Mouse (Mus musculus): ENCODE measurements around the gene Vsx2. TPM values are rescaled to one million over a fixed set of nuclear protein-coding genes. Genes with fewer than 3 reads are reported as not detected.

The Vsx2 gene
- polyA plus RNA-seq, 1 experiment = not detected

DNA sequence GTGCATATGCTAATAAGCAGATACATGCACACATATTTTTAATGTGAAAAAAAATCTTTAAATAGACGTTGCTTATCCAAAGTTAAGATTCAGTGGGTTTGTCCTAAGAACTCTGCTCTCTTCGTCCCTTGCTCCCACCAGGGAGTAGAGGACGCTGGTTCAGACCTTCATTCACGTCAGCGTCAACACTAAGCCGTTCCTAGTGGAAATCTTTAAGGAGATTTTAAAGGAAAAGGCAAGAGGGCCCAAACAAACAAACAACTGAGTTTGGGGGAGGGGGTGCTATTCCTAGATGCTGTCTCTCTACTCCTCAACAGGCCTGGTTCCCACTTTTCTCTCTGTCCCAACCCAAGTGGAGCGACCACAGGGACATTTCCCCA, 2.8 kb downstream of the Vsx2 start:
- Histone ChIP-seq H3K27ac (ENCODE audit: insufficient read depth, low read depth, low read length) (no peak overlapping the region), H3K4me3 (ENCODE audit: insufficient read depth, low read depth, low read length) (no peak overlapping the region), H3K4me1 (ENCODE audit: control insufficient read depth, insufficient read depth, low read length) (no peaks in the 10 kb centered on the region; the same call in 1 of the 2 replicates), H3K27me3 (replicated peaks; ENCODE audit: control insufficient read depth, insufficient read depth, low read length) (peaks cover 20% of the 10 kb centered on the region), H3K36me3 (ENCODE audit: control insufficient read depth, insufficient read depth, low read length) (no peaks in the 10 kb centered on the region)
- TF ChIP-seq POLR2A (IDR thresholded peaks at IDR 0.05; ENCODE audit: low read depth, low read length) (no peak), CTCF (conservative IDR thresholded peaks at IDR 0.05; ENCODE audit: insufficient read depth, insufficient read length, low read depth, low read length) (no peak)
- DNase-seq = no peak
- 27% methylated on average over 7 of the region's 7 CpGs for WGBS

DNA sequence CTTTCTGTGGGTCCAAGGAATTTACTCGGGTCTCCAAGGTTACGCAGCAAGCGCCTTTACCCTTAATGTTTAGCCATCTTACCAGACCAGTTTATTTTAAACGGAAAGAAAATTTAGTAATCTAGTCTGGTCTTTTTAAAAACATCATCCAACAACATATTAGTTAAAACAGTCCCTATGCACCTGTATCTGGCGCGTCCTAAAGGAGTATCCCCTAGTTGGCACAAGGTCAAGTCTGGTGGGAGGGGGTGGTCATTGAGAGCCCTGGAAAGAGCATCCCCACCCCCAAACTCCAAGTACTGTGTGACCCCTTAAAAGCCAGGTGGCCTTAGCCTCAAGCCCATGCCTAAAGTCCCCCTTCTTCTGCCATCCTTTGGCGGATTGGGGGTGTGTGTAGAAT, 3.5 kb downstream of the Vsx2 start:
- Histone ChIP-seq H3K27me3 (replicated peaks; ENCODE audit: control insufficient read depth, insufficient read depth, low read length) (peaks cover 20% of the 10 kb centered on the region), H3K36me3 (ENCODE audit: control insufficient read depth, insufficient read depth, low read length) (no peaks in the 10 kb centered on the region), H3K4me1 (ENCODE audit: control insufficient read depth, insufficient read depth, low read length) (no peaks in the 10 kb centered on the region; the same call in 1 of the 2 replicates), H3K4me3 (ENCODE audit: insufficient read depth, low read depth, low read length) (no peak overlapping the region), H3K27ac (ENCODE audit: insufficient read depth, low read depth, low read length) (no peak overlapping the region)
- 25% methylated on average over 7 of the region's 7 CpGs for WGBS
- TF ChIP-seq POLR2A (IDR thresholded peaks at IDR 0.05; ENCODE audit: low read depth, low read length) (no peak), CTCF (conservative IDR thresholded peaks at IDR 0.05; ENCODE audit: insufficient read depth, insufficient read length, low read depth, low read length) (no peak)
- DNase-seq = no peak

DNA sequence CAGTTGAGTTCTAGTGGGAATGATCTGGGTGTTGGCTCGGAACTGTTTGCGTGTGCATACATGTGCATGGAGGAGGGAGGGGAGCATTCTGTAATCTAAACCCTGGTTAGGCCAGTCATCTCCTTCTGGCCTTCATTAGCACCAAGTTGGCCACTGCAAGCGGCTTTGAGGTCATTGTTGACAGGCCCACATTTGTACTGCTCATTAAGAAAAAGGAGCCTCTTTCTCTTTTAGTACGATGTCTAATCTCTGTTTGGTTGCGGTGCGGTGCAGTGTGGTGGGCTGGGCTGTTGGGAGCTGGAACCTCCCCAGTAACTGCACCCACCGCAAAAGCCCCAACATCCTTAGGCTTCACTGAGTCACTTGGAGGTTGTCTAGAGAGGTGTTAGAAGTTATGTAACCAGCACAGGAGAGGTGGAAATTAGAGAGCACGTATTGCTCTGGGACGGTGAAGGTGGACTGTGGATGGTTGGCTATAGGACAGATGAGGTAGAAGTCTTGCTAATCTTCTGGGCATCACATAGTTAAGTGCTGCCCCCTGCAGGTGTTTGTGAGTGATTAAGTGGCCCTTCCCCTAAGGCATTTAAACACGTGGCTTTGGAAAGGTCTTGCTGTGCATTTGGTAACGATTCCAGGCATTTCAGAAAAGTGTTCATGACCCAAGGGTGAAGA, 8.3 kb downstream of the Vsx2 start:
- H3K4me1 ChIP-seq (ENCODE audit: control insufficient read depth, insufficient read depth, low read length) = no peaks in the 10 kb centered on the region
- no peak overlapping the region for H3K27ac ChIP-seq (ENCODE audit: insufficient read depth, low read depth, low read length)
- H3K27me3 ChIP-seq (replicated peaks; ENCODE audit: control insufficient read depth, insufficient read depth, low read length) = no peaks in the 10 kb centered on the region; the same call in 1 of the 2 replicates
- H3K4me3 ChIP-seq (ENCODE audit: insufficient read depth, low read depth, low read length) = no peak overlapping the region
- no peak for TF ChIP-seq POLR2A (IDR thresholded peaks at IDR 0.05; ENCODE audit: low read depth, low read length)
- TF ChIP-seq CTCF (conservative IDR thresholded peaks at IDR 0.05; ENCODE audit: insufficient read depth, insufficient read length, low read depth, low read length) = no peak
- WGBS = 75% methylated on average over 11 of the region's 11 CpGs
- no peak for DNase-seq
- no peaks in the 10 kb centered on the region for H3K36me3 ChIP-seq (ENCODE audit: control insufficient read depth, insufficient read depth, low read length)

DNA sequence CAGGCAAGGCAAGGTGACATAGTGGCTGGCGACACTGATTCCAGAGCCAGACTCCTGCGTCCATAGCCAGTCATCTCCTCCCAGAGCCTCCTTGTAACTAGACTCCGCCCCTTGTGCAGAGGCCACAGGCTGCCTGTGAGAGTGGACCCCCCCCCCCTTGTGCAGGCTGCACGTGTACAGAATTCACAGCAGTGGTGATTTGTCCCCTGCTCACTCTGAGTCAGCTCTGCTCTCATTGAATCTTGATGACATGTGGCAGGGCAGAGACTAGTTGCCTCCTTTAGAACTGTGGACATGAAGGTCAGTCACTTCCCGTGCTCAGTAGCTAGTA, 8.8 kb downstream of the Vsx2 start:
- no peak overlapping the region for H3K27ac ChIP-seq (ENCODE audit: insufficient read depth, low read depth, low read length)
- H3K4me1 ChIP-seq (ENCODE audit: control insufficient read depth, insufficient read depth, low read length) = no peaks in the 10 kb centered on the region
- 38% methylated on average over 5 of the region's 5 CpGs for WGBS
- H3K36me3 ChIP-seq (ENCODE audit: control insufficient read depth, insufficient read depth, low read length) = no peaks in the 10 kb centered on the region
- no peak overlapping the region for H3K4me3 ChIP-seq (ENCODE audit: insufficient read depth, low read depth, low read length)
- DNase-seq = no peak
- TF ChIP-seq POLR2A (IDR thresholded peaks at IDR 0.05; ENCODE audit: low read depth, low read length) = no peak
- no peak for TF ChIP-seq CTCF (conservative IDR thresholded peaks at IDR 0.05; ENCODE audit: insufficient read depth, insufficient read length, low read depth, low read length)
- H3K27me3 ChIP-seq (replicated peaks; ENCODE audit: control insufficient read depth, insufficient read depth, low read length) = no peaks in the 10 kb centered on the region

DNA sequence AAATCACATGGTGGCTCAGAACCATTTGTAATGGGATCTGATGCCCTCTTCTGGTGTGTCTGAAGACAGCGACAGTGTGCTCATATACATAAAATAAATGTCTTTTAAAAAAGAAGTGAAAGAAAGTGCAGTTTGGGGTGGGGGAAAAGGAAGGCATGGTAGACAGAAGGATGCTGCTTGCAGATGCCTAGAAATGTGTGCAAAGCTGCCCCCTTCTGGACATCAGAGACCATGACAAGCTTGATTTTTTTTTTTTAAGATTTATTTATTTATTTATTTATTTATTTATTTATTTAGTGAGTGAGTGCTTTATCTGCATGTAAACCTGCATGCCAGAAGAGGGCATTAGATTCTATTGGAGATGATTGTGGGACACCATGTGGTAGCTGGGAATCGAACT, 11.7 kb downstream of the Vsx2 start:
- WGBS = 94% methylated on average over 2 of the region's 2 CpGs
- Histone ChIP-seq H3K27me3 (replicated peaks; ENCODE audit: control insufficient read depth, insufficient read depth, low read length) (no peaks in the 10 kb centered on the region), H3K4me3 (ENCODE audit: insufficient read depth, low read depth, low read length) (no peak overlapping the region), H3K27ac (ENCODE audit: insufficient read depth, low read depth, low read length) (no peak overlapping the region), H3K4me1 (ENCODE audit: control insufficient read depth, insufficient read depth, low read length) (no peaks in the 10 kb centered on the region), H3K36me3 (ENCODE audit: control insufficient read depth, insufficient read depth, low read length) (no peaks in the 10 kb centered on the region)
- TF ChIP-seq POLR2A (IDR thresholded peaks at IDR 0.05; ENCODE audit: low read depth, low read length) = no peak
- TF ChIP-seq CTCF (conservative IDR thresholded peaks at IDR 0.05; ENCODE audit: insufficient read depth, insufficient read length, low read depth, low read length) = no peak
- DNase-seq = no peak

DNA sequence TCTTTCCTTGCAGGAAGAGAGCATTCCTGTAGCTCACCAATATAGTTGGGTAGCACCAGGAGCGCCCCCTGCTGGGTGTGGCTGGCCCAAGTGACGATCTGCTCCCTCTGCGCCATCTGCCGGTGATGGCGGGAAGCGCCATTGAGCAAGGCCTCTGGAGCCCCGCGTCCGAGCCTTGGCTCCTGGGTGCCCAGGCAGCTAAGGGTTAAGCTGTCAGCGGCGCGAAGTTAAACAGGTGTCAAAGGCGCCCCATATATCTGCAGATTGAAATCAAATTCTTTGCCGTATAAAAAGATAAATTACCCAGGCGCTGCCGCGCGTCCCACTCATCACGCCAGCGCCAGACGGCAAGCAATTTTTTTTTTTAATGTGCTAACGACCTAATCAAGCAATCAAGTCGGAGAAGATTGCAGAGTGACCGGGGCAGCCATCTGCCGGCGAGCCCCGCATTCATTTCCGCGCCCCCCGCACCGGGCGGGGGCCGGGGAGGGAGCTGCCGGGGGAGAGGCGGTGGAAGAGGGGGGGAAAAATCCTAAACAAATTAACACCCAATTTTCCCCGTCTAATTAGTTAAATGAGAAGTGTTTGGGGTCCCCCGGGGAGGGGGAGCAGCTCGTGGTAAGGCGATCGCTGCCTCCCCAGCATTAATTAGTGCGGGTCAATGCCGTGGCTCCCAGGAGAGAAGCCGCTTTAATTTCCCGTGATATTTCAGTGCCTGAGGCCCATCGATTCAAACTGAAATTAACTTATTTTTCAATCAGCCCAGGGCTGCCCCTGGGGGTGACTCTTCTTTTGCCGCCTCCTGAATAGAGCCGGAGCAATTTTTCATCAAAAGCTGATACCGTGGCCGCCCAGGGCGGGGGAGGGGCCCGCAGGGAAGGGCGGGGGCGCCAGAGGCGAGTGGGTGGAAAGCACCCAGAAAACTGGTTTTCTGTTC, 20.5 kb downstream of the Vsx2 start:
- DNase-seq = peak; percentile 93
- H3K4me3 ChIP-seq (ENCODE audit: insufficient read depth, low read depth, low read length) = peak overlapping the region; percentile 27
- no peaks in the 10 kb centered on the region for H3K27me3 ChIP-seq (replicated peaks; ENCODE audit: control insufficient read depth, insufficient read depth, low read length)
- 1% methylated on average over 54 of the region's 54 CpGs for WGBS
- H3K4me1 ChIP-seq (ENCODE audit: control insufficient read depth, insufficient read depth, low read length) = no peaks in the 10 kb centered on the region
- no peaks in the 10 kb centered on the region for H3K36me3 ChIP-seq (ENCODE audit: control insufficient read depth, insufficient read depth, low read length)
- TF ChIP-seq CTCF (conservative IDR thresholded peaks at IDR 0.05; ENCODE audit: insufficient read depth, insufficient read length, low read depth, low read length) = peak; percentile 100; the same call in 1 of the 2 replicates
- no peak for TF ChIP-seq POLR2A (IDR thresholded peaks at IDR 0.05; ENCODE audit: low read depth, low read length)
- no peak overlapping the region for H3K27ac ChIP-seq (ENCODE audit: insufficient read depth, low read depth, low read length)

DNA sequence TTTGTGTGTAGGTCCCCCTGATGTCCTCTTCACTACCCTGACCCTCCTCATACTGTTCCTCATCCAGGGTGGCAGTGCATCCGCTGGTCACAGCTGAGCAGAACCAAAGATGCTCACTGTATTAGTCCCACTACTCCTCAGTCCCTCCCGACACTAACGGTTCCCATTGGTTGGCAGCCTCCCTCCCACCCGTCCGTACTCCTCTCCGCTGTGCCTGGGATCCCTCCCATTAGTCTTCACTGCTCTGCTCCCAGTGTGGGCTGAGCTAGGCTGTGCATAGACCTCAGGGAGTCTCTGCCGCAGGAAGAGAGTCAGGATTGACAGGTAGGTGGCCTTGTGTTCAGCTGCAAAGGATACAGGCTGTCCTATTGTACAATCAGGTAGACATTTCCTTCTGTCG, 28.8 kb downstream of the Vsx2 start:
- Histone ChIP-seq H3K36me3 (ENCODE audit: control insufficient read depth, insufficient read depth, low read length) (peaks cover 3% of the 10 kb centered on the region), H3K27me3 (replicated peaks; ENCODE audit: control insufficient read depth, insufficient read depth, low read length) (no peaks in the 10 kb centered on the region), H3K4me1 (ENCODE audit: control insufficient read depth, insufficient read depth, low read length) (no peaks in the 10 kb centered on the region), H3K4me3 (ENCODE audit: insufficient read depth, low read depth, low read length) (no peak overlapping the region), H3K27ac (ENCODE audit: insufficient read depth, low read depth, low read length) (no peak overlapping the region)
- TF ChIP-seq CTCF (conservative IDR thresholded peaks at IDR 0.05; ENCODE audit: insufficient read depth, insufficient read length, low read depth, low read length) (no peak), POLR2A (IDR thresholded peaks at IDR 0.05; ENCODE audit: low read depth, low read length) (no peak)
- 23% methylated on average over 8 of the region's 8 CpGs for WGBS
- no peak for DNase-seq

Measured in kidney, adult 2 months (tissue).